Mouse (Mus musculus) WW6 (cell line): ENCODE results near the gene Olfr49.

ENCODE experiments used
- DNase-seq: peaks from one replicate; pipeline ENCODE4 v3.0.0-alpha.2; 2013; ENCODE audit warnings: low read depth, low spot score

Olfr49 gene

DNA sequence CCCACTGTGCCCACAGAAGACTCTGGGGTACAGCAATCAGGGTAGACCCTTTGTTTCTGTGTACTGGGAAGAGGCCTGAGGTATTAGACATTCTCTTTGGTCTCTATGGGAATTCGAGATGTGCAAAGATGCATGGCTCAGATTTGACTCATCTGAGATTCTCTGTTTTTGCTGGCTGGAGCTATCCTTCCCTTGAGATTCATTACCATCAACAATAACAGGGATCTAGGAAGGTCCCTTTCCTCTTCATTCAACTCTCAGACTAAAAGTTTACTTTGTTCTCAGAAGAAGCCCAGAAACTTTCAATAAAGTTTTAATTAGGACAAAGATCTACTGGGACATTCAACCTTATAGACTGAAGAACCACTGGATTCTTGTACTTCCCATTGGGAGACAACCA lies at the start of gene Olfr49:
TSS of gene Olfr49 (minus strand) at position 101 of the 400 bp plus-strand sequence.
- DNase-seq = no peak

DNA sequence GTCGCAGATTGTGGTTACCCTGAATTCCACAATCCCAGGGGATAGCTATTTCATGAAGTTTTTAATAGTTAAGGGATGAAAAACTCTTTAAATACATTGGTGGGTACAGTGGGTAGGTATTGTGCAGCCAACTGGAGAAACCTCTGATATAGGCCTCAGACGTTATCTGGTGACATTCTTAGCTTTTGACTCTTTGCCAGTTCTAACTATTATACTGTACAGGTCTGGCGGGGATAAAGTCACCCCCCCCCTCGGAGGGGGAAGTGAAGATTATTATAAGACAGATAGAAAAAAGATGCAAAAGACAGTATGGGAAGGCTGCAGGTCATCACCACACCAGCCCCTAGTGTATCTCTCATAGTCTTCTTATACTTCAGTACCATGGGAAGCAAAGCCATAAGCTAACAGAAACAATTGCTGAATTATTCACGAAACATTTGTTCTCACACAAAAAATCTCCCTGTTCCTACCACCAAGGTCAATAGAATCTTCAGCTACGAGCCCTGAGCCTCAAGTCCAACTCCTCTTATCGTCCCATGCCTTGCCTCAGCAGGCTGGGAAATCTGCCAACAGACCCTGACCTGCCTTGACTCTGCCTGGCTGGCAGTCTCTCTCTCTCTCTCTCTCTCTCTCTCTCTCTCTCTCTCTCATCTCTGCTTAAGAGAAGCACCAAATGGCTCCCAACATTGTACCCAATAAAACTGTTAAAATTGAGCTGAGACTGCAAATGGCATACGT lies 48.9 kb upstream of the Olfr49 start:
- no peak for DNase-seq

DNA sequence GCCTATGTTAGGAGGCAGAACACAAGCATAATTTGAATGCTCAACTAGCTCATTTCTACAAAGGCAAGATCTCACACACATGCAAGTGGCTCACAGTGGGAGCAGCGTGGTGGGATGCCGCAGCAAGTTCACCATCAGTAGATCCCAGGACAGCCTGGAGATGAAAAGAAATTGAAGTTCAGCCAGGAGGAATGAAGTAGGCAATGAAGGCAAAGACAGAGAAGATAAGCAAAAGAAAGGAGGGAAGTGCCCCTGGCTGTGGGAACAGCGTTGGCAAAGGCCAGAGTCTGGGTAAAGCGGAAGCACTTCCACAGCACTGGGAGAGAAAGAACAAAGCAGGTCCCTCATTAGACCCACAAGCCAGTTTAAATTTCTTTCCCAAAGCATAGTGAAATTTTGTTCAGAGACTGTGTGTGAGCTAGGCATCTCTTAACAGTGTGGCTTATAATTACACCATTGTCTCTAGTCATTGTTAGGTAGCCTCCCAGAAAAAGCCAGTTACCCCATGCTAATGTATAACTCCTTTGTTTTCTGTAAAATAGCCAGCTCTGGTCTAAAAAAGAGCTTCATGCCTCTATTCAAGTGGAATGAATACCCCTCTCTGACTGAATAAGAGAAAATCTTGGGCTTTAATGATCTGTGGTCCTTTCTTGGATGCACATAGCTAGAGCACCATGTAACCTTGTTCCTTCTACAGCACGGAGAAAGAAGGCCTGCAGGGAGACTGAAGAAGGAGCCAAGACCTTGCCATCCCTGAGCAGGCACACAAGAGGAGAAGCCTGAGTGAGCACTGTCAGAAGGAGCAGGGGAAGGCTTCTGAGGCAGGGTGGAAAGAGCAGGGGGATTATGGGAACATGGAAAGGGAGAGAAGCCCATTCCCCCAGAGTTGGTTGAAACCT lies 47.7 kb upstream of the Olfr49 start:
- DNase-seq = no peak

DNA sequence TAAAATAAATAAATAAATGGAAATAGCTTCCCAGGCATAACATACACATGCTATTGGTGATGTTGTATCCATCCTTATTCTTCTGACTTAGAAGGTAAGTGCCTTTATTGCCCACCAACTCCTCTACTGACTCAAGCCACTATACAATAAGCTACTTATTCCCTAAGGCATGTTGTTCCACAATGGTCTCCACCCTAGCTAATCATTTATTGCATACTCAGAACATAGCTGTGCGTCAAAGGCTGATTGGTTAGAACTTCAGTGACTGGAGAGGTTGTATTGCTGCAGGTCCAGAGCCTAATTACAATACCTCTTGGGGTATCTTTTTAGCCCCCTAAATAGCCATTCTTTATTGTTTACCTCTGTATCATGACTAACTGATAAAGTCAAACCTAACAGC lies 46.4 kb upstream of the Olfr49 start:
- no peak for DNase-seq

DNA sequence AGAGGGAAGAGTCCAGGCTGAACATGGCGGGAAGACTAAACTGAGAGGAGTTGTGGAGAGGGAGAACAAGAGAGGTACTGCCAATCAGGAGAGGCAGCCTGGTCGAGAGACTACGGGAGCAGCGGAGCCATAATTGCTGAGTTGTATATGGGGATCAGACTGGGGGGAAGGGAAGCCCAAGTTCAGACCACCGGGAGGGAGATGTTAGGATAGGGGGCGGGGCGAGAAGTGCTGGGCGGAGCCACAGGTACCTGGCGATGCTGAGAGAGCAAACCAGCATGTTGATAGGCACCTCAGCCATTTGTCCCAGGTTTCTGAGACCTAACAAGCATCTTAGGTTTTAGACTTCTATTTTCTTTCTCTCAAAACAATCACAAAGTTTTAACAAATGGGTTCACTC lies 44.5 kb upstream of the Olfr49 start:
- peak; percentile 70 for DNase-seq

DNA sequence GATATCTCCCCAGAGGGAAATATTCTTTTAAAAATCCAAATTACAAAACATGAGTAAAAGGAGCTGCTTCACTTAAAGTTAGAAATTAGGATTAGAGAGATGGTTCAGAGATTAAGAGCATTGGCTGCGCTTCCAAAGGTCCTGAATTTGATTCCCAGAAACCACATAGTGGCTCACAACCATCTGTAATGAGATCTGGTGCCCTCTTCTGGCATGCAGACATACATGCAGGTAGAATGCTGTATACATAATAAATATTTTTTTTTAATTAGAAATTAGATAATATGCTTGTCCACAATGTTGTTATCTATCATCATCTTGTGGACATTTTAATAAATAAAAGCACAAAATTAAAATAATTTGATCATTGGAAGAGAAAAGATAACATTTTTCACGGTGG lies 43.8 kb upstream of the Olfr49 start:
- DNase-seq = no peak

DNA sequence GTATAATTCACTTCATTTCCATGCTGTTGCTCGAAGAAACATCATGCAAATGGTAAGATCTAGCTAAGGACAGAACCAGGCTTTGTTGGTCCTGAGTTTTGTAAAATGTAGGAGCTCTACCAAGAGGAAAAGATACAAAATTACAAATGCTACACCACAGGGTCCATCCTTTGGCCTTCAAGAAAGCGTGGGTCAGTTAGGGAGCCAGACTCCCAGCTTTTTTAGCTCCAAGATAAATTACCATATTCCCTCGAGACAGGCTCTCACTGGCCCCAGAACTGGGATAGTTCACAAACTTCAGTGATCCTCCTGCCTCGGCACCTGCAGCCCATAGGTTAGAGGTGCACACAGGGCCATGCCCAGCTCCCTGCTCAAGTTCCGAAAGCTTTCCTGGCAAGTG lies 39.7 kb upstream of the Olfr49 start:
- DNase-seq = no peak

DNA sequence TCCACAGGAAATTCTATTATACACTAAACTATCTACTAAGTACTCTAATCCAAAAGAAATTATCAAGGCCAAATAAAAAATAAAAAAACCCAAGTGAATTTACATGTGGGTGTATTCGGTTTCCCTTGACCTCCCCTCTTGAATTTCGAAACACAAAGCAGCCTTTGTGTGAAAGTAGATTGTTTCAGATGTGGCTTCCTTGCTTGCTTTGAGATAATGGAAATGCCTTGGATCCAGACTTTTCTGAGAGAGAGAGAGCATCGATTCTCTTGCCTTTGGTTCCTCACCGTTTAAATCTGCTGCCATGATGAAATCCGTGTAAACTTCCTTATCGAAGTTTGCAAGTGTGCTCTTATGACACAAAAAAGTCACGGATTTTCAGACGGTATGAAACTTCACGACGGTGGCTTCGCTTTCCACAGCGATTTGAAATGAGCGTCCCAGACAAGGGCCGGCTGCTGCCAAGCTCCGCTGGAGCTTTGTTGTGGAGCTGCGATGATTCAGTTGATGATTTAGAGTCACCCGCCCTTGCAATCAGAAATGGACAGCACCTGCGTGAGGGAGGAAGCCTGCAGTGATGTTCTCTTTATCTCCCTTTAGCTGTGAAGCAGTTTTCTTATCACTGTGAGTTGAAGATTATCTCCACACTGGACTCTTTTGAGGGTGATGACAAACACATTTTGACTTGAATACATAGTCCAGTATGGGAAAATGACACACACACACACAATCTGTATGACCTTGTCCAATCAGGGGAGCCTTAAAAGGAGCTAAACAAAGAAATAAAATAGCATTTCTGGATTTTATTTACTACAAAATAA lies 37.0 kb upstream of the Olfr49 start:
- no peak for DNase-seq

DNA sequence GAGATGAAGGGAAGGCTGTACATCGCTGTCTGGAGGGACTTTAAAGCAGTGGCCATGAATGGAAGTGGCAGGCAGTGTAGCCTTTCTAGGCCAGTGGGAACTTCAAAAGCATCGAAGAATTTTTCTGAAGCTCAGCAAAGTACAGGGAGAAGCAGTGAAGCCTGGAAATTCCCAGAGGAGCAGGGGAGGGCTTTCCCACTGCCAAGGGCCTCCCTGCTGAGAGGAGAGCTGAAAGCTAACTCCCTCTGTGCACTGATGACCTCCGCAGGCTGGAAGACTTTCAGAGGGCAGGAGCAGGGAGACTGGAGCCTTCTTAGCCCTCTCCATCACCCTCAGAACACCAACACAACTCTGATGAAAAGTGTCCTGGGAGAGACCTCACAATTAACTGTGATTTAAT lies 27.0 kb upstream of the Olfr49 start:
- no peak for DNase-seq

DNA sequence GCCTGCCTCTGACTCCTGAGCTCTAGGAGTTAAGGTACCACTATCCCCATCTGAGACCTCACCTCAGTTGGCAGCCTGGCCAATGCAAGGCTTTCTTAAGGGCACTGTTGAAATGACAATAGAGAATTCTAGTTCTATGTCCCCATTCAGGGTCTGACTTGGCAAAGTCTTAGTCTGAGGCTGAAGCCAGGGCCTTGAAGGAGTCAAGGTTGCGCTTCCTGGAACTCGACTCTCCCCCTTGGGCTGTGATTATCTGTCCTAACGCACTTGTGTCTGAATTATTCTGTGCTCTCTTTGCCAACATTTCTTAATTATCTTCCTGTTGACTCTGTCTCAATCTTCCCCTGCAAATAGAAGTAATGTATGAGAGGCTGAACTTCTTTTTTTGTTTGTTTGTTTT lies 15.9 kb upstream of the Olfr49 start:
- no peak for DNase-seq

DNA sequence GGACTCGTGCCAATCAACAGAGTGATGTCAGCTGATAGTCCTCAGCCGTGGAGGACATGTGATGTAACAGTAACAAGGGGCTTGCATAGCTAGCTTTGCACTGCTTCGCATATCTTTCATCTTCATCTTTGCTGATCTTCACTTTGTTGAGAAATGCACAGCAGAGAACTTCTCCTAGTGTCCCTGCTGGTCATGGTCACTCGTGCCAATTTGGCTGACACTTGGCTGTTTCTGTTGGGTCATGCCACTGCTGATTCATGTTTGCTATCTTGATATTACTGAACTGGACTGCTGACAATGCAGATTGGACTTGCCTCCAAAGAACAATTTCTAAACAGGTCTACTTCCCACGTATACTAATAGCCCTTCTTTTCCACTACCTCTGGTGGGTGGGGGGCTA lies 15.4 kb upstream of the Olfr49 start:
- DNase-seq = no peak

DNA sequence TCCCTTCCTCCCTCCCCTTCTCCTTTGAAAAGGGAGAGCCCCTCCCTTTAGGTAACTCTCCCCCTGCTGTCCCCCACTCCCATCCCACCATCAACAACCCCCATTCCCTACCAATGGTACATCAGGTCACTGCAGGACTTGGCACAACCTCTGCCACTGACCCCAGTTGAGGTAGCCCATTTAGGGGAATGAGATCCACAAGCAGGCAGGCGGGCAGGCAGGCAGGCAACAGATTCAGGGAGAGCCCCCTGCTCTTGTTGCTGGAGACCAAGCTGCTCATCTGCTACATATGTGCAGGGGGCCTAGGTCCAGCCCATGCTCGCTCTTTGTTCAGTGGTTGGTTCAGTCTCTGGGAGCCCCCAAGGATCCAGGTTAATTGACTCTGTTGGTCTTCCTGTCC lies 8.3 kb downstream of the Olfr49 start:
- DNase-seq = no peak

DNA sequence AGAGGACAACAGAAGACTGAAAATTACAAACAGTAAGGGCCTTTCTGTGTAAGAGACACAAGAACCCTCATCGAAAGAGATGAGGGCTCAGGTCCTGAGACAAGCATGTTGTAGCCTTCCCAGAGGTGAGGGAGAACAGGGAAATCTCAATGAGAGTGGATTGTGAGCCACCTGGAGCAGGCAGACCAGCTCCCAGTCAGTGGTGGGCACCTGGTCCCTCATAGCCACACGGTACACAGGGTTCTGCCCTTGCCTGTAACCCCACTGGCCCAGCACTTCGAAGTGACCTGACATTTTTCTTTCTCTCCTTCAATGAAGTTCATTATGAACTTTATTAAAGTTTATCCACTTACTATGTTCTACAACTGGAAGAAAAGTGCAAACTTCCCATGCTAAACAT lies 12.0 kb downstream of the Olfr49 start:
- DNase-seq = no peak

DNA sequence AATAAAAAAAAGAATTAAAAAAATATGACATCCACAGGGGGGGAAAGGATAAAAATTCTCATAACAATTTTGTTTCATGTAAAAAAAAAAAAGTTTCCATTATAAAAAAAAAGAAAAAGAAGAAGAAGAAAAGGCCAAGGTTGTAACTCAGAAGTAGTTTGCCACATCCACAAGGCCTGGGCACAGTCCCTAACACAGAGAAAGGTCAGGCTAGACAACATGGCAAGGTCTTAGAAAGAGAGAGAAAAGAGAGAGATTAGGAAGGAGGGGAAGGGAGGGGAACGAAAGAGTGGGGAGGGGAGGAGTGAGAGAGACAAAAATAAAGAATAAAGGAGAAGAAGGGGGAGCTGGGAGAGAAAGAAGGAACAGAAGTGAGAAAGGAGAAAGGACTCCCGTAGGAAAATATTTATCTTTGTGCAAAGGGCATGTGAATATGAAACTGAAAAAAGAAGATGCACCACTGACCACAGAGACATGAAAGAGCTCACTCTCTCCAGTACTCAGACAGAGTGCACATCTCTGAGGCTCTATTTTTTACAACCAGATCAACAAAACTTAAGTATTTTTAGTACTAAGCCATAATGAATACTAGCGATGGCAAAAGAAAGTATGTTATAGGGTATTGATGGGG lies 12.6 kb downstream of the Olfr49 start:
- DNase-seq = no peak

DNA sequence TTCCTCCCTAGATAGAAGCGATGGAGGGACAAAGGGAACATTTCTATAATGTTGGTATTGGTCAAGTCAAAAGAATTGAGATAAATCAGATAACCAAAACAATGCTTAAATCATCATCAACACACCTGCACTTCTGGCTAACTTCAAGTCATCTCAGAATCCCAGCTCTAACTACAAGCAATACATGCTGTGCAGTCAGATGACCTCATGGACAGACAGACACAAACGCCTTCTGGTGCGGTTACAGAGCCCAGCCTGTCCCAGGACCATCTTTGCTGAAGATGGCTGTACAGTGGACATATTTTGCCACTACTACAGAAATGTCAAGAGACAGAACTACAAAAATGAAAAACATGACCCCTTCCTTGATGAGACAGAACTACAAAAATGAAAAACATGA lies 14.3 kb downstream of the Olfr49 start:
- no peak for DNase-seq

DNA sequence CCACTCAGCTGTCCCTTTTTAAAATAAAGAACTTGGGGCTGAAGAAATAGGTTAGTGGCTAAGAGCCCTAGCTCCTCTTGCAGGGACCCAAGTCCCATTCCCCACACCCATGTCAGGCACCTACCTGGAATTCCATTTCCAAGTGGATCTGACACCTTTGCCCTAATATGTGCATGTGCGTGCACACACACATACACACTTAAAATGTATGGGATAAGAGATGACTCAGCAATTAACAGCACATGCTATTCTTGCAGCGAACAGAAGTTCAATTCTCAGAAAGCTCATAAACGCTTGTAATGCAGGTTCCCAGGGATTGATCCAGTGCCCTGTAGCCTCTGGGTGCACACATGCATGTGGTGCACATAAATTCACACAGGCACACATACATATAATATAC lies 15.2 kb downstream of the Olfr49 start:
- no peak for DNase-seq

DNA sequence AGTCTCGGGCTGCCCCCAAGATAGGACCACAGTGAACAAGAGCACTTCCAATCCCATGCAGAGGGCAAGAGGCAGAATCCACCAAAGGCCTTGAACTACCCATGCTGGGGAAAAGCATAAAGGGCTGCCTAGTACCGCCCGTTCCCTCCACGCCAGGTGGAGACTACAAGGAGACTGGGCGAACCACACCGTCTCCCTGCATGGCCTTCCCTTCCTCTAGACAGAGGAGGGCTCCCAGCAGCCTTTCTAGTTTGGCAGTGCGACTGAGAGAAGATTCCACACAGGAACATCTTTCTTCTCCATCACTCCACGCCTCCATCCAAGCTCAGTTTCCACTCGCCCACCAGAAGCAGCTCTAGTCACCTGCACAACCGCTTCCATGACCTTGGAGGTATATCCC lies 16.8 kb downstream of the Olfr49 start:
- no peak for DNase-seq

DNA sequence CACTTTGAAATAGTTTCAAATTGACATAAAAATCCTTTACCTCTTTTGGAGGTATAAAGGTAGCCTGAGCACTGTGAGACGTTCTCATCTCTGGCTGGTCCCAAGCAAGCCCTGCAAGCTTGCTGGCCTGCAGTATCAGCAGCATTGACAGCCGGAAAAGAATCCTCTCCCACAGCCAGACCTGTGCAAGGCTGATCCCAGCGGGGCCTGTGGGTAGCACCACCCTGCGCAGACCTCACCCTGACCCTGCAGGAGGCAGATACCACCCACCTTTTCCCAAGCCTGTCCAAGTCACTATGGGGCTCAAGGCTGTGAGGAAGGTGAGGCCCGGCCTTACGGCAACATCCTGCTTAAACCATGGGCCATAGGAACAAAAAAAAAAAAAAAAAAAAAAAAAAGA lies 18.8 kb downstream of the Olfr49 start:
- DNase-seq = no peak

DNA sequence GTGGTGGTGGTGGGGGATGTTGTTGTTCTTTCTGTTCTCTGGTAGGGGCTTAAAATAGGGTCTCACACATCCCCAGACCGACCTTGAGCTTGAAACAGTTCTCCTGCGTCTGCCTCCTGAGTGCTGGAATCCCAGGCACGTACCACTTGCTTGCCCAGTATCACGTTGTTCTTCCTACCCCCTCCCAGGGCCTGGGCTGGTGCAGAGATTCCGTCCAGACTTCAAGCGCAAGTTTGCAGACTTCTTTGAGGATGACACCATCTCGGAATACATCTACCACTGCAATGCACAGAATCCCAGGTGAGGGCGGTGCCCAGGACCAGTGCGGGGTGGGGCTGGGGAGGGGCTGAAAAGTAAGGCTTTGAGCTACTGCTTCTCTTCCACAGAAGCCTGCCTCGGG lies 19.6 kb downstream of the Olfr49 start:
- no peak for DNase-seq

DNA sequence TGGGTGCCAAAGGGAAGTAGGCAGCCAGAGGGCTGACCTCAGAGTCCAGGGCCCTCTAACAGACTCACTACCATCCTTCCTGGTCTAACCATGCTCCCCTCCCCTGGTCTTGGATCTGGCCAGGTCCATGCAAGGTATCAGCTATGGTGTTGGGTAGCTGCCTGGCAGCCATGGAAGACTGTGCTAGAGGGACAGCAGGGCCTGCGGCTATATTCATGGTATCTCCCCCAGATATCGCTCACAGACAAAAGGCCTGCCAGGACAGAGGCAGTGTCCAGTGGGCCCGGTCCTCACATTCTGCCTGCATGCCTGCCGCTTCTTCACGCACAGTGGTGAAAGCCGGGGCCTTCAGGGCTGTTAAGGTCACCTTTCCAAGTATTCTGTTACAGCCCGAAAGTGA lies 20.5 kb downstream of the Olfr49 start:
- no peak for DNase-seq

DNA sequence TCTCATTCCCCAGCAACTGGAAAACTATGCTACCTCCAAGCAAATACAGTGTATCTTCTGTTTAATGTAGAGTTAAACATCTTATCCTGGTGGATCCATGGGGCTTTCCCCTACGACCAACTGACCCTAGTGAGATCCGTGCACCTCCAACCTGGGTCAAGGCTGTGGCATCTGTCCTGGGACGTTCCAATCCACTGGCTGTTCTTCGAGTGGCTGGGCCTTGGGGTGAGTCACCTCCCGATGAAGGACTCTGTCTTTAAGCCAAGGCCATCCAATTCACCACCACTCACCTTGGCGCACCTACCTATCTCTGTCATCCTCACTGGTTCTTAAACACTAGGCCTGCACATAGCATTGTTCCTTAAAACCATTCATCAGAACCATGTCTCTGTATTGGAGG lies 21.6 kb downstream of the Olfr49 start:
- DNase-seq = no peak

DNA sequence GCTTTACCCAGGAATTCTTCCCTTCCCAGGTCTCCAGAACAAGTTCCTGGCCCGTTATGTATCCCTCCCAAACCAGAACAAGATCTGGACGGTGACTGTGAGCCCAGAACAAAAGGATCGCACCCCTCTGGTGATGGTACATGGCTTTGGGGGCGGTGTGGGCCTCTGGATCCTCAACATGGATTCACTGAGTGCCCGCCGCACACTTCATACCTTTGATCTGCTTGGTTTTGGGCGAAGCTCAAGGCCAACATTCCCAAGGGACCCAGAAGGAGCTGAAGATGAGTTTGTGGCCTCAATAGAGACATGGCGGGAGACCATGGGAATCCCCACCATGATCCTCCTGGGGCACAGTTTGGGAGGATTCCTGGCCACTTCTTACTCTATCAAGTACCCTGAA lies 22.1 kb downstream of the Olfr49 start:
- no peak for DNase-seq
